Mouse (Mus musculus): Measurements from ENCODE around the gene Lsm3.

DNA sequence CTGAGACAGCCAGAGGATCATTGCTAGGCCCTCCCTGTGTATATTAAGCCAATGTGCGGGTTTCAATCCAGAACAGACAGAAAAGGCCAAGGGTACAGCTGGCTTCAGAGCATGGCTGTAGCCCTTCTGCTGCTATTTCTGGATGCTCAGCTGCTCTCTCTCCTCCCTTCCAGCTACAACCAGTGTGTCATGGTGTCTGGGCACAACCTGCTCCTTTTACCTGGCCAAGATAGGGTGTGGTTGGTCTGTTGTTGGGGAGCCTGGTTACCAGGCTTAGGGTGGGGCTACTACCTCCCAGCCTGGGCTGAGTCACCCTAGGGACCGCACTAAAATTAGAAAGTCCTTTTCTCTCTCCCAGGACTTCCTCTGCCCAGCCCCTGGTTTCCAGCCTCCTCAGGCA is 32.4 kb upstream of the Lsm3 start:
- TF ChIP-seq POLR2A (IDR thresholded peaks at IDR 0.05; ENCODE audit: borderline replicate concordance, insufficient read depth, low read length) (no peak), CTCF (IDR thresholded peaks at IDR 0.05; ENCODE audit: borderline replicate concordance, insufficient read depth, low read depth, low read length) (no peak)
